Mouse (Mus musculus): ENCODE data around the gene Dnajc3. TPM values are rescaled to one million over a fixed set of nuclear protein-coding genes. Genes with fewer than 3 reads are reported as not detected.
A peak's percentile ranks its signal among the peaks of the same experiment; 100 is the strongest.

Dnajc3 gene
- polyA plus RNA-seq, 1 experiment from 2014 or later: 32.8 TPM

- 0 out of 2 replicates have a peak, but pooled peaks cover 5% of the 10 kb centered on the region for H3K36me3 ChIP-seq (ENCODE audit: control insufficient read depth, insufficient read depth, low read length)
- no peak for ATAC-seq (replicated peaks; ENCODE audit: insufficient number of reproducible peaks, low FRiP score, low TSS enrichment)
- H3K4me2 ChIP-seq: no peak overlapping the region
- no peaks in the 10 kb centered on the region for H3K9me3 ChIP-seq (replicated peaks; ENCODE audit: control insufficient read depth, low read length)
- no peak overlapping the region for H3K4me3 ChIP-seq (ENCODE audit: low read depth, low read length)
- no peak overlapping the region for H3K9ac ChIP-seq (ENCODE audit: low read depth, low read length)
- no peak overlapping the region for H3K27ac ChIP-seq (ENCODE audit: low read depth, low read length)
- no peaks in the 10 kb centered on the region for H3K27me3 ChIP-seq (ENCODE audit: control insufficient read depth, insufficient read depth, low read length)
- H3K4me1 ChIP-seq (ENCODE audit: control insufficient read depth, insufficient read depth, low read length): peaks cover 6% of the 10 kb centered on the region; the same call in 1 of the 2 replicates
Observed at GRCm38 (mm10) chr14:119003320-119003719, 65.5 kb downstream of the Dnajc3 start.

- Histone ChIP-seq H3K9me3 (replicated peaks; ENCODE audit: control insufficient read depth, low read length) (no peaks in the 10 kb centered on the region), H3K9ac (ENCODE audit: low read depth, low read length) (no peak overlapping the region), H3K4me2 (peak overlapping the region; percentile 11; the same call in 1 of the 2 replicates), H3K27ac (ENCODE audit: low read depth, low read length) (no peak overlapping the region), H3K4me3 (ENCODE audit: low read depth, low read length) (no peak overlapping the region), H3K27me3 (ENCODE audit: control insufficient read depth, insufficient read depth, low read length) (no peaks in the 10 kb centered on the region), H3K36me3 (ENCODE audit: control insufficient read depth, insufficient read depth, low read length) (0 out of 2 replicates have a peak, but pooled peaks cover 5% of the 10 kb centered on the region), H3K4me1 (ENCODE audit: control insufficient read depth, insufficient read depth, low read length) (peaks cover 6% of the 10 kb centered on the region; the same call in 1 of the 2 replicates)
- no peak for ATAC-seq (replicated peaks; ENCODE audit: insufficient number of reproducible peaks, low FRiP score, low TSS enrichment)
- 17% methylated on average over 5 of the region's 5 CpGs for WGBS (ENCODE audit: insufficient replicate concordance)
Observed at GRCm38 (mm10) chr14:119005834-119006233, 68.1 kb downstream of the Dnajc3 start.

- Histone ChIP-seq H3K4me3 (ENCODE audit: low read depth, low read length) (peak overlapping the region; percentile 63), H3K27ac (ENCODE audit: low read depth, low read length) (peak overlapping the region; percentile 50), H3K27me3 (ENCODE audit: control insufficient read depth, insufficient read depth, low read length) (no peaks in the 10 kb centered on the region), H3K4me1 (ENCODE audit: control insufficient read depth, insufficient read depth, low read length) (peaks cover 6% of the 10 kb centered on the region; the same call in 1 of the 2 replicates), H3K9me3 (replicated peaks; ENCODE audit: control insufficient read depth, low read length) (no peaks in the 10 kb centered on the region), H3K4me2 (peak overlapping the region; percentile 92), H3K9ac (ENCODE audit: low read depth, low read length) (peak overlapping the region; percentile 73), H3K36me3 (ENCODE audit: control insufficient read depth, insufficient read depth, low read length) (0 out of 2 replicates have a peak, but pooled peaks cover 5% of the 10 kb centered on the region)
- 1% methylated on average over 46 of the region's 49 CpGs for WGBS (ENCODE audit: insufficient replicate concordance)
- ATAC-seq (replicated peaks; ENCODE audit: insufficient number of reproducible peaks, low FRiP score, low TSS enrichment): no peak
Observed at GRCm38 (mm10) chr14:119006441-119007102, 68.8 kb downstream of the Dnajc3 start.

- peak; percentile 100 for ATAC-seq (replicated peaks; ENCODE audit: insufficient number of reproducible peaks, low FRiP score, low TSS enrichment)
- H3K27ac ChIP-seq (ENCODE audit: low read depth, low read length): peak overlapping the region; percentile 50
Observed at GRCm38 (mm10) chr14:119007103-119007951, 69.6 kb downstream of the Dnajc3 start.

DNA sequence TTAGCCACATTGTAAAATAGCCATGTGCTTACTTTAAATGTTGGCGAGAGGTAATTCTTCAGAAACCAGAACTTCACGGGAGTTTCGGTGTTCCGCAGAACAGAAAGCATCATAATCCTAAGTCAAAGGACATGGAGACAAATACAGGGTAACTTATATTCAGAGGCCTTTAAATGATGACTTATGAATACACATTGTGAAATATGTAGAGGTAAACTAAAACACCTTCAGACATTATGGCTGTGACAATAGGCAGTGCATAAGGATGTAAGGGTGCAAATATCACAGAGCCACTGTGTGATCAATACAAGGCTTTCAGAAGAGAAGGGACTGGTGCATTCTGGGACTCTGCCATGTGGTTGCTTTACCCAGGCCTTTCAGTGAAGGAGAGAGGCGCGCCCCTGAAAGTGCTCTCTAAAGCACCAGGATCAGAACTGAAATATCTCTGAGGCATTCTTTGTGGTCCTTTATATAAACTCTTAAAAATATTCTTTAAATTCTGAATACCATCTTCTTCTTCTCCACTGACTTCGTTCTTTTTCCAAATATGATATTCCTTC, 70.3 kb downstream of the Dnajc3 start:
- Histone ChIP-seq H3K4me2 (peak overlapping the region; percentile 92), H3K4me3 (ENCODE audit: low read depth, low read length) (peak overlapping the region; percentile 63), H3K27ac (ENCODE audit: low read depth, low read length) (no peak overlapping the region), H3K4me1 (ENCODE audit: control insufficient read depth, insufficient read depth, low read length) (peaks cover 6% of the 10 kb centered on the region; the same call in 1 of the 2 replicates), H3K9ac (ENCODE audit: low read depth, low read length) (peak overlapping the region; percentile 58), H3K36me3 (ENCODE audit: control insufficient read depth, insufficient read depth, low read length) (0 out of 2 replicates have a peak, but pooled peaks cover 2% of the 10 kb centered on the region), H3K9me3 (replicated peaks; ENCODE audit: control insufficient read depth, low read length) (no peaks in the 10 kb centered on the region), H3K27me3 (ENCODE audit: control insufficient read depth, insufficient read depth, low read length) (no peaks in the 10 kb centered on the region)
- no peak for ATAC-seq (replicated peaks; ENCODE audit: insufficient number of reproducible peaks, low FRiP score, low TSS enrichment)
- 63% methylated on average over 7 of the region's 7 CpGs for WGBS (ENCODE audit: insufficient replicate concordance)

More at GRCm38 (mm10) chr14:119007103-119007951, 69.6 kb downstream of the Dnajc3 start:
- Histone ChIP-seq H3K4me2 (peak overlapping the region; percentile 92), H3K4me3 (ENCODE audit: low read depth, low read length) (peak overlapping the region; percentile 63), H3K9ac (ENCODE audit: low read depth, low read length) (peak overlapping the region; percentile 73), H3K27me3 (ENCODE audit: control insufficient read depth, insufficient read depth, low read length) (no peaks in the 10 kb centered on the region), H3K9me3 (replicated peaks; ENCODE audit: control insufficient read depth, low read length) (no peaks in the 10 kb centered on the region), H3K36me3 (ENCODE audit: control insufficient read depth, insufficient read depth, low read length) (0 out of 2 replicates have a peak, but pooled peaks cover 2% of the 10 kb centered on the region), H3K4me1 (ENCODE audit: control insufficient read depth, insufficient read depth, low read length) (peaks cover 6% of the 10 kb centered on the region; the same call in 1 of the 2 replicates)
- 2% methylated on average over 13 of the region's 13 CpGs for WGBS (ENCODE audit: insufficient replicate concordance)

GRCm38 (mm10) chr14:119009531-119009930, 71.8 kb downstream of the Dnajc3 start:
- 92% methylated on average over 2 of the region's 2 CpGs for WGBS (ENCODE audit: insufficient replicate concordance)
- H3K9ac ChIP-seq (ENCODE audit: low read depth, low read length): no peak overlapping the region
- 0 out of 2 replicates have a peak, but pooled peaks cover 2% of the 10 kb centered on the region for H3K36me3 ChIP-seq (ENCODE audit: control insufficient read depth, insufficient read depth, low read length)
- no peak overlapping the region for H3K27ac ChIP-seq (ENCODE audit: low read depth, low read length)
- H3K27me3 ChIP-seq (ENCODE audit: control insufficient read depth, insufficient read depth, low read length): no peaks in the 10 kb centered on the region
- no peak overlapping the region for H3K4me2 ChIP-seq
- H3K9me3 ChIP-seq (replicated peaks; ENCODE audit: control insufficient read depth, low read length): no peaks in the 10 kb centered on the region
- ATAC-seq (replicated peaks; ENCODE audit: insufficient number of reproducible peaks, low FRiP score, low TSS enrichment): no peak
- H3K4me3 ChIP-seq (ENCODE audit: low read depth, low read length): no peak overlapping the region
- peaks cover 6% of the 10 kb centered on the region; the same call in 1 of the 2 replicates for H3K4me1 ChIP-seq (ENCODE audit: control insufficient read depth, insufficient read depth, low read length)

DNA sequence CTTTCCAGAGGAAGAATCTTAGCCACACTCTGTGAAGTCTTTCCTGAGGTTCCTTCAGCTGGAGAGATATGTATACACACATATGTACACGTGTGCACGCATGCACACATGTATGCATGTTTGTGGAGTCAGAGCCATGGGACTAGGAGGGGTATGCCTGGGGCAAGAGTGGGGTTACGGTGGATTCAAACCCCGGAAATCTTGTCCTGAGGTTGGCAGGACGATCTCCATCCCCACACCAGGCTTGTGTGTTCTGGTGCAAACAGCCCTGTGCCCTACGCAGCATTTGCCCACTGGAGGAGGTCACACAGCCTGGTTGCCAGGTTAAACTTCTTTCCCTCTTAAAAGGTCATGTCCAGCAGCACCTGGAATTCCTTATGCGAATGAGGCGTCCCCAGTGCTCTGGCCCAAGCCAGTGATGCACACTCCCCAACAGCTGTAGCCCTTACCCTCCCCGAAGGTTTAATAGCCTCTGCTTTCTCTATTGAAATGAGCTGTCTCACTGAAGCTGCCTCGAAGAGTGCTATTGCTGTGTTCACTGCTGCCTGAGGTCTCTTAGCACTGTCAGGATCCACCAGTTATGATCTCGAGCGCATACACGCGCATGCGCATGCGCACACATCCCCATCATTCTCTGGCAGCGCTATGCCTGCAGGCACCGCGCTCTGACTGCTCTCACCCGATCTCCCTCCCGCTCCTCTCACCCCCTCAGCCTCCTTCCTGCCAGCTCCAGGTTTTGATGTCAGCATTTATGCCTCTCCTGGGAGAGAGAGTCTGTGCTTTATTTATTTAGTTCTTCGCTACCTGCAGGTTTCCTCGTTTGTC, 75.0 kb downstream of the Dnajc3 start:
- WGBS (ENCODE audit: insufficient replicate concordance): 62% methylated on average over 23 of the region's 23 CpGs
- Histone ChIP-seq H3K4me2 (peak overlapping the region; percentile 14; the same call in 1 of the 2 replicates), H3K4me3 (ENCODE audit: low read depth, low read length) (no peak overlapping the region), H3K9ac (ENCODE audit: low read depth, low read length) (no peak overlapping the region), H3K4me1 (ENCODE audit: control insufficient read depth, insufficient read depth, low read length) (peaks cover 4% of the 10 kb centered on the region; the same call in 1 of the 2 replicates), H3K27ac (ENCODE audit: low read depth, low read length) (no peak overlapping the region), H3K9me3 (replicated peaks; ENCODE audit: control insufficient read depth, low read length) (no peaks in the 10 kb centered on the region), H3K36me3 (ENCODE audit: control insufficient read depth, insufficient read depth, low read length) (0 out of 2 replicates have a peak, but pooled peaks cover 2% of the 10 kb centered on the region), H3K27me3 (ENCODE audit: control insufficient read depth, insufficient read depth, low read length) (no peaks in the 10 kb centered on the region)
- ATAC-seq (replicated peaks; ENCODE audit: insufficient number of reproducible peaks, low FRiP score, low TSS enrichment): no peak
